Mouse (Mus musculus) stomach, embryonic 14.5 days (tissue): ENCODE data around the gene Zfp644. TPM values are rescaled to one million over a fixed set of nuclear protein-coding genes. Genes with fewer than 3 reads are reported as not detected.
A peak's percentile ranks its signal among the peaks of the same experiment; 100 is the strongest.

Experiments used
- ATAC-seq: fragments of 200-750 bp; cut with Nextera tagmentation; 2 replicates; pipeline ENCODE4 v1.8.0; 2017; ENCODE audit warnings: low read depth, moderate TSS enrichment; ENCODE audit not compliant: insufficient number of reproducible peaks, insufficient read depth, low FRiP score
- H3K27ac ChIP-seq: fragments of 300-500 bp; sonication (generic); 2 replicates; pipeline ENCODE4 v1.5.1; 2014; ENCODE audit warnings: mild to moderate bottlenecking, low read length, moderate library complexity, mixed read lengths
- H3K27me3 ChIP-seq: fragments of 300-500 bp; sonication (generic); 2 replicates; pipeline ENCODE4 v1.6.1; 2014; ENCODE audit warnings: low read length, control low read depth, mixed read lengths; ENCODE audit not compliant: control insufficient read depth, insufficient read depth
- H3K36me3 ChIP-seq: fragments of 300-500 bp; sonication (generic); 2 replicates; pipeline ENCODE4 v1.6.1; 2014; ENCODE audit warnings: mild to moderate bottlenecking, control low read depth, low read length, moderate library complexity, mixed read lengths; ENCODE audit not compliant: control insufficient read depth, insufficient read depth
- H3K4me1 ChIP-seq: fragments of 300-500 bp; sonication (generic); 2 replicates; pipeline ENCODE4 v1.6.1; 2014; ENCODE audit warnings: low read length, control low read depth, mixed read lengths; ENCODE audit not compliant: control insufficient read depth, insufficient read depth
- H3K4me2 ChIP-seq: fragments of 300-500 bp; sonication (generic); replicated peaks from 2 replicates; pipeline ENCODE4 v1.6.1; 2014; ENCODE audit warnings: low read depth, low read length, control low read depth
- H3K4me3 ChIP-seq: fragments of 300-500 bp; sonication (generic); 2 replicates; pipeline ENCODE4 v1.5.1; 2014; ENCODE audit warnings: low read depth, low read length, control low read depth
- H3K9ac ChIP-seq: fragments of 300-500 bp; sonication (generic); replicated peaks from 2 replicates; pipeline ENCODE4 v1.6.1; 2014; ENCODE audit warnings: low read depth, mild to moderate bottlenecking, control low read depth, low read length, moderate library complexity, mixed read lengths
- H3K9me3 ChIP-seq: fragments of 300-500 bp; sonication (generic); 2 replicates; pipeline ENCODE4 v1.6.1; 2016; ENCODE audit warnings: low read depth, low read length, control low read depth; ENCODE audit not compliant: control insufficient read depth
- WGBS: fragments of 180-500 bp; shearing (Covaris S2); extraction: QIAGEN DNeasy Blood & Tissue Kit; methylation state at CpG from one replicate; pipeline ENCODE4 v1.1.7; 2014; 5-methylcytosine and 5-hydroxymethylcytosine counted together
- polyA plus RNA-seq: library from polyadenylated mRNA; unstranded; fragments of >200 nt; fragmentation: Nextera tagmentation; extraction: Ambion mirVana; gene quantifications from 2 replicates; pipeline ENCODE4 v1.2.1, GENCODE M21; 2014

The Zfp644 gene
- polyA plus RNA-seq, 1 experiment from 2014 or later: 115 TPM

DNA sequence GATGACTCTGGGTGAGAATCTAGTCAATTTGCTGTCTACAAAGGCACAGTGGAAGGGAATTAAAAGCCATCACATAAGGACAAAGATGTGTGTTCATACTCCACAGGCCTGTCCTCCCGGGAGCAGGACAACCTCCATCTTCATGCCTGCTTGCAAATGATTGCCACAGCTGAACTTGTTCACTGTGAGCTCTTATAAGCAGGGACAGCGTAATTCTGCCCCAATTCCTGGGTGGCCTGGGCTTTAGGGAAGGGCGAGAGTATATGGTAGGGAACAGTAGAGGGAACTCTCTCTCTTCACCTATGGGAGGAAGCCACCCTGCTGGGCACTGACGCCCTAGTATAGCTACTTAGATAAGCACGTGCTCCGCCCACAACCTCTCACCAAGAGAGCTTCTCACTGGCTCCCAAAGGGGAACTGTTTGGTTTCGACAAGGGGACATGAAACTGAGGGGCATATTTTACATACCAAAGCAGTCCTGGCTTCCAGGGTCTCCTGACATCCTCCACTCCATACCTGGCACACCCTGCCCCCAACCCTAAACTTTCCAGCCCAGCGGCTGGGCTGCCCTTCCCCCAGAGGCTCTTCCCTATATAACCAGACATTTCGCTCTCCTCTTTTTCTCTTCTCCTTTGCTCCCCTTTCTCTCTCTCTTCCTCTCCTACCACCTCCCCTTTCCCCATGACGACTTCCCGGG lies 12.4 kb upstream of the Zfp644 start:
- H3K9ac ChIP-seq: no peak overlapping the region
- no peak overlapping the region for H3K4me2 ChIP-seq
- no peaks in the 10 kb centered on the region for H3K36me3 ChIP-seq
- no peak overlapping the region for H3K4me3 ChIP-seq
- H3K4me1 ChIP-seq: peaks cover 15% of the 10 kb centered on the region
- 37% methylated on average over 11 of the region's 11 CpGs for WGBS
- H3K27ac ChIP-seq: no peak overlapping the region
- ATAC-seq: peak; percentile 79; the same call in 1 of the 2 replicates
- no peaks in the 10 kb centered on the region for H3K27me3 ChIP-seq
- H3K9me3 ChIP-seq: no peaks in the 10 kb centered on the region

DNA sequence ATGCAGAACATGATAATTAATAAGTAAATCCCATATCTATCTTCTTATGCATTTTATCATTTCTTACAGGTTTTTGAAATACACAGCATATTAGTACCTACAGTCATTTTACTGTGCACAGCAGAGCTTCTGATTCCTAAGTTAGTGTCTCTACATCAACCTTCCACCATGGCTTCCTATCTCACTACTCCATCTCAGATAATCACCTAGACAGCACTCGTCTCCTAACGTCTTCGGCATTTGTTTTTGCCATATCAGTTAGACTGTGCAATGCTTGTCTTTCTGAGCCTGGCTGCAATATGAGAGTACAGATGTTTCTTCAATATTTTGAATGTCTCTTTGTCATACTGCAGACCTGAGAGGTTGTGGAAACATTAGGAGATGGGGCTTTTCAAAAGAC lies 9.3 kb upstream of the Zfp644 start:
- no peaks in the 10 kb centered on the region for H3K27me3 ChIP-seq
- WGBS: 82% methylated on average over 3 of the region's 3 CpGs
- H3K27ac ChIP-seq: no peak overlapping the region
- no peak for ATAC-seq
- no peak overlapping the region for H3K9ac ChIP-seq
- peaks cover 7% of the 10 kb centered on the region for H3K4me1 ChIP-seq
- H3K4me2 ChIP-seq: no peak overlapping the region
- H3K9me3 ChIP-seq: peaks cover 4% of the 10 kb centered on the region; the same call in 1 of the 2 replicates
- H3K36me3 ChIP-seq: no peaks in the 10 kb centered on the region
- no peak overlapping the region for H3K4me3 ChIP-seq

DNA sequence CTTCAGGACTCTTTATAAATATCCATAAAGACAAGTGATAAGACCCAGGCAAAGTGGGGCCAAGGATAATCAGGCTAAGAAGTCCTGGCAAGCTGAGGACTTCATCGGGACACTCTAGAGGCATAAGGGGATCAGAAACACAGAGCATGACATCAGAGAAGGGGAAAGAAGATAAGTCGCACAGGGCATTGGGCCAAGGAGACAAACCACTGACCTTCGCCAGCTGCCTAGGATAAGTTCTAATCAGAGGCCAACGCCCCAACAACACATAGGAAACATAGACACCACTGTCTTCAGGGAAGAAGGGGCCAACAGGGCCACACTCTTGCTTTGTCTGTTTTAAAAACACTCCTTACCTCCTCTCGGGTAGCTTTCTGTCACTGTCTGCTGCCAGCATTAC lies 8.1 kb upstream of the Zfp644 start:
- 66% methylated on average over 5 of the region's 5 CpGs for WGBS
- H3K9me3 ChIP-seq: peaks cover 4% of the 10 kb centered on the region; the same call in 1 of the 2 replicates

DNA sequence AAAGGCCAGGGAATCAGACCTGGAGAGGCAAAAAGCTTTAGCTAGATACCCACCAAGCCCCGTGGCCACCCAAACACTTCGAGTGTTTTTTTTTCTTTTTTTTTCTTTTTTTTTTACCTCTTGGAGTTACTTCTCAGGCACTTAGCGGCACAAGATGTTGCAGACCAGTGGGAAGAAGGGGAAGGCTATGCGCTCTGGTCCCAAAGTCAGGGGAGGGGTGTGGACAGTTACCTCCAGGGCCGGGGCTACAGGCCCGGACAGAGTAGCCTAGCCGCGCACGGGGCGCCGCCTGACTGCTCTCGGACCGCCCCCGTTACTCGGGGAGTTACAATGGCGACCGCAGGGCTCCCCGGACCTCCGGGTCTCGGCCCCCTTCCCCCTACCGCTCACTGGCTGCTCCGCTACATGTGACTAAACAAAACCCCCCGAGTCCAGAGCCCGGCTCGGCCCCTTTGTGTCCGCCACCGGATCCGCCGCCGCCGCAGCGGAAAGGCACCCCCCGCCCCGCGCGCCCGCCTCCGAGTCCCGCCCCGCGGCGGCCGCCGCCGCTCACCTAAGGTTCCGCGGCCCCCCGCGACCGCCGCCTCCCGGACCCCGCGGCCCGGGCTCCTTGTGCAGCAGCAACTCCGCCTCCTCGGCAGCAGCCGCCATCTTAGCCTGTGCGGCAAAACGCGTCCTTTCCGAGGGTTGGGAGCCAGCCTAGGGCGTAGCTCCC lies 1.2 kb downstream of the Zfp644 start:
- H3K9me3 ChIP-seq: no peaks in the 10 kb centered on the region
- peaks cover 11% of the 10 kb centered on the region; the same call in 1 of the 2 replicates for H3K4me1 ChIP-seq
- H3K4me2 ChIP-seq: peak overlapping the region; percentile 82
- H3K9ac ChIP-seq: peak overlapping the region; percentile 97
- peak overlapping the region; percentile 99 for H3K27ac ChIP-seq
- WGBS: 1% methylated on average over 62 of the region's 63 CpGs
- no peaks in the 10 kb centered on the region for H3K27me3 ChIP-seq
- no peaks in the 10 kb centered on the region for H3K36me3 ChIP-seq
- peak overlapping the region; percentile 81 for H3K4me3 ChIP-seq
- peak; percentile 87 for ATAC-seq

More for the DNA sequence above, 8.1 kb upstream of the Zfp644 start:
- no peak overlapping the region for H3K4me2 ChIP-seq
- no peaks in the 10 kb centered on the region for H3K36me3 ChIP-seq
- no peak overlapping the region for H3K27ac ChIP-seq
- no peak for ATAC-seq
- H3K4me1 ChIP-seq: peaks cover 5% of the 10 kb centered on the region; the same call in 1 of the 2 replicates
- H3K9ac ChIP-seq: no peak overlapping the region
- H3K27me3 ChIP-seq: no peaks in the 10 kb centered on the region
- H3K4me3 ChIP-seq: no peak overlapping the region

DNA sequence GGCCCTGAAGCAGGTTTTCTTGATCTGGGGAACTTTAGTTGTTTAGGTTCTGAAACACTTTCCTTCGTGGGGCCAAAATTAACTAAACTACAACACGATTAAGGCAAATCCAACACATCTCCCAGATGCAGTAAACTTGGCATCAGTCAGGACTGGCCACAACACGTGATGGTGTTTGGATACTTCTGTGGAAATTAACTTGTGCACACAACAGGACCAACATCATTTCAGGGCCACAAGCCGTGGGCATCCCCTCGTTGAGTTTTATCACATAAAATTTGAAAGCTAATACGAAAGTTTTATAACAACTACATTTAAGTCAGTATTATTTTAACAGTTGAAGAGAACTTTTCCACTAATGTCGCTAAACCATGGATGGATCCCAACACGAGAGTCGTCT lies 1.9 kb downstream of the Zfp644 start:
- Histone ChIP-seq H3K36me3 (no peaks in the 10 kb centered on the region), H3K27me3 (no peaks in the 10 kb centered on the region), H3K4me3 (peak overlapping the region; percentile 81), H3K9ac (peak overlapping the region; percentile 97), H3K27ac (peak overlapping the region; percentile 99), H3K9me3 (no peaks in the 10 kb centered on the region), H3K4me1 (peaks cover 11% of the 10 kb centered on the region; the same call in 1 of the 2 replicates), H3K4me2 (peak overlapping the region; percentile 82)
- 34% methylated on average over 9 of the region's 9 CpGs for WGBS
- no peak for ATAC-seq

DNA sequence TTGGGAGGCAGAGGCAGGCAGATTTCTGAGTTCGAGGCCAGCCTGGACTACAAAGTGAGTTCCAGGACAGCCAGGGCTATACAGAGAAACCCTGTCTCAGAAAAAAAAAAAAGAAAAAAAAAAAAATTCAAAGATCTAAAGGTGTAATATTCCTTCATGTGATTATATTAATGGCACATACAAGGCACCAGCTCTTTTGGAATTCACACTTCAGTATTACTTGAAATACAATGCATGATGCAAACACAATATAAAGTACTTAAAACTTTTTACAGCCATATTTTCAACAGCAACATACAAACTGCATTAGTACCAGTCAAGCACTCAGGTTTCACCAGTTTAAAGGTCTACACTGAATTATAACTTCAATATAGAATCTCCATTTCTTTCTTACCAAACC lies 2.4 kb downstream of the Zfp644 start:
- Histone ChIP-seq H3K36me3 (no peaks in the 10 kb centered on the region), H3K9ac (0 out of 2 replicates have a peak overlapping the region, but pooled peaks have one; percentile 97), H3K4me2 (peak overlapping the region; percentile 82), H3K4me1 (peaks cover 11% of the 10 kb centered on the region; the same call in 1 of the 2 replicates), H3K4me3 (peak overlapping the region; percentile 81), H3K27ac (no peak overlapping the region), H3K9me3 (no peaks in the 10 kb centered on the region), H3K27me3 (no peaks in the 10 kb centered on the region)
- ATAC-seq: no peak
- 100% methylated on average over 1 of the region's 1 CpGs for WGBS

DNA sequence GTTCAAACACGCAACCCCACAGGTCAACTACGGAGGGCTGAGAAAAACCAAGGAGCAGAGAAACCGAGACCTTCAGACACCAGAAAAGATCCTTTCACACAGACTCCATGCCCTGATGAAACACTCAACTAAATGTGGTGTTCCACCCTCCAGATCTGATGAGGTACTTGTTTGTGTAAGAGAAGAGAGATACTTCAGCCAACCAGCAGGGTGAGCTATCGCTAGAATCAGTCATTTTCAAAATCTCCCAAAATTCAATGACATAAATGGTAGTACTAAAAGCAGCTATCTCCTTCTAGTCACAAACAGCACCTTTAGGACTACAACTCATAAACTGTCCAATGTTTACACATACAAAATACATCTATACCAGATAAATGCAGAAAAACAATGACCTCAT lies 4.1 kb downstream of the Zfp644 start:
- Histone ChIP-seq H3K4me3 (no peak overlapping the region), H3K4me1 (peaks cover 11% of the 10 kb centered on the region; the same call in 1 of the 2 replicates), H3K36me3 (no peaks in the 10 kb centered on the region), H3K27me3 (no peaks in the 10 kb centered on the region), H3K27ac (no peak overlapping the region), H3K4me2 (no peak overlapping the region), H3K9me3 (no peaks in the 10 kb centered on the region), H3K9ac (no peak overlapping the region)
- no peak for ATAC-seq
- 92% methylated on average over 4 of the region's 4 CpGs for WGBS

DNA sequence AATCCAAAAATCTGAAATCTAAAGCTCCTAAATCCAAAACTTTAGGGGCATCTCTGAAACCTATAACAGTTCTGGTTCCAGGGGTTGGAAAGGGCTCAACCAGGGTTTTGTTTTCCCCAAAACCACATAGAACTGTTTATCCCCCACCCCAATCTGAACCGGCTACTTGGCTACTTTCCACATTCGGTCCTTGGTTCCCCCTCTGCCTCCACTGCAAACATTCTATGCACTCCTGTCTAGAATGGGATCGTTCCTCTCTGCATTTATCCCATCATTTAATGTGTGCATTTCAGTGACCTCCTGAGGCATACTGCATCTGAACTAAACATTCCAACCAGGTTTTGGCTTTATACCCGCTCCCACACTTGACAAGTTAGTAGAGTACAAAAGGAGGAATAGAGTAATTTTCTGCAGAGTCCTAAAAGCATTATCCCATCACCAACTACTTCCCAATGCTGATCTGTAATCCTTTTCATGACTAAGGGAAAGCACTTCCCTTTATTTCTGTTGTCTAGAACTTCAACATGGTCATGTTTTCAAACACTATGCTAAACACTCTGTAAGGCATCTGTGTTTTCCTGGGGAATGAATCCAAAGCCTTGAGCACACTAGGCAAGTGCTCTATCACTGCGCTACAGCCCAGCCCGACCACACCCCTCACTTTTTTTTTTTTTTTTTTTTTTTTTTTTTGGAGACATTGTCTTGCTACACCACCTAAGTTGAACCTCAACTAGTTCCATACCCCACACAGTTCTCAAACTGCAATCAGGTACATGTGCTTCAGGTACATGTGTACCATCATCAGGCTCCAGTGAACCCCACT lies 16.2 kb downstream of the Zfp644 start:
- H3K9me3 ChIP-seq: no peaks in the 10 kb centered on the region
- H3K4me2 ChIP-seq: no peak overlapping the region
- 0 out of 2 replicates have a peak, but pooled peaks cover 6% of the 10 kb centered on the region for H3K4me1 ChIP-seq
- no peak for ATAC-seq
- no peak overlapping the region for H3K27ac ChIP-seq
- H3K9ac ChIP-seq: no peak overlapping the region
- 90% methylated on average over 6 of the region's 6 CpGs for WGBS
- H3K36me3 ChIP-seq: no peaks in the 10 kb centered on the region
- no peak overlapping the region for H3K4me3 ChIP-seq
- no peaks in the 10 kb centered on the region for H3K27me3 ChIP-seq
